Mouse (Mus musculus) left cerebral cortex, adult 8-10 months (tissue): Measurements from ENCODE around the gene Ptprs. TPM values are rescaled to one million over a fixed set of nuclear protein-coding genes. Genes with fewer than 3 reads are reported as not detected.

Experiments
- DNase-seq, 2 experiments: peaks; one replicate each; pipeline ENCODE4 v3.0.0; 2022; ENCODE audit warnings: low spot score in 2 of 2
- total RNA-seq, 4 experiments: library from RNA; stranded (reverse); gene quantifications; 2 replicates each; pipeline ENCODE4 v1.2.4; 2022

Ptprs gene
- total RNA-seq, 4 experiments from 2014 or later = 559 to 588 (median 565) TPM

DNA sequence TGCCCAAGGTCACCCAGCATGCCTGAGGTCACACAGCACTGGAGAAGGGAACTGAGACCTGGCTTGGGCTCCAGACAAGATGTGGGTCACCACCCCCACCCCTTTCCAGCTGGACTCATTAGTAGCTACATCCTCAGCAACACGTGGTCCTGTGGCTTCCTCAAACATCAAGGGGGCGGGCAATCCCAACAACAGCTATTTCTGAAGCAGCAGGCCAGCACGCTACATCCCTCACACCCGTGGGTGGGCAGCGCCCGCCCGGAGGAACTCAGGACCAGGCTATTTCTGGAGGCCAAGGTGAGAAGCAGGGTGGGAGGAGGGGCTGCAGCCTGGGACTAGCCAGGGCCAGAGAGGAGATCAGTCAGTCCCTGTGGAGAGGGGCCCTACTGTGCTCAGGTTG, 7.4 kb downstream of the Ptprs start:
- DNase-seq = peak in 1 of 2 experiments; percentile 77

DNA sequence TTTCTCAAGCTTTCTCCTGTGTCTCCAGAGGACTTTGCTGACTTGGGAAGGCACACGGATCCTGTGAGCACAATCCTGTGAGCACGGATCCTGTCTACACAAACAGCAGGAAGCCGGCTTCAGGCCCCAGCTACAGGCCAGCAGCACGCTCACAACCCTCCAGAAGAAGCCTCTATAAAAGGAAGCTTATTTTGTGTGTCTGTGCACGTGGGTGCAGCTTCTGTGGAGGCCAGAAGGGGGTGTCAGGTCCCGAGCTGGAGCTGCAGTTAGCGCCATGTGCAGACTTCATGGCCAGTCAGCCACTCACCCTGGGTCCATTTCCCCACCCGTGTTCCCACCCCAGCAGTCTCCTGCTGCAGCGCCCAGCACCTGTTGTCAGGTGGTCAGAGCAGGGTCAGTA, 7.9 kb downstream of the Ptprs start:
- DNase-seq = no peak

DNA sequence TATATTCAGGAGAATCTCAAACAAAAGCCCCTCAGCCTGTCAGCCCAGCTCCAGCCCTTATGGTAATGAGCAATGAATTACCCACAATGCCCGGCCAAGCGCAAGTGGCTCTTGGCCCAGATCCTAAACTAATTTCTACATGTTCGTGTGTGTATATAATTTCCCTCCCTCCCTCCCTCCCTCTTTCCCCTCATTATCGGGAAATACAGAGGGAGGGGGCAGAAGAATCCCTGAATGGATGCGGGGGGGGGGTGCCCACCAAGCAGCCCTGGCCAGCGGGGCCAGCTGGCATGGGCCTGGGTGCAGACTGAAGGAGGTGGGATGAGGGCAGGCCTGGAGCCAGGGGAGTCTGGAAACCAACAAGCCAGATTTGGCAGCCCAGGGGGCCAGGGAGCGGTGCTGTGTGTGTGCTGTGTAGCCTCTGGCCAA, 8.8 kb downstream of the Ptprs start:
- peak in 1 of 2 experiments; percentile 70 for DNase-seq

DNA sequence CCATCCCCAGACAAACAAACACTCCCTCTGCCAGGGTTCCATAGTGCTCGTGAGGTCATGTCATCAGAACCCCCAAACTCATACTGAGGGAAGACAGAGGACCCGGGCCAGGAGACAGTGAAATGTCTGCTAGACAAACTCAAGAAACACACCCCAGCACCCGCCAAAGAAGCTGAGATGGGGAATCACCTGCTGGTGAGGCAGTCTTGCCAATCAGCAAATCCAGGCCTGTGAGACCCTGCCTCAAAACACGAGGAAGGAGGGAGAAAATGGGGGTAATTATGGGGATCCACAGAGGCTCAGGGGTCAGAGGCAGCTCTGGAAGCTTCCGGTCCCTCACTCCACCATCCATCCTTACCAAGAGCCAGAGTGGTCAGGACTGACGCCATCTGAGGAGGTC, 9.5 kb downstream of the Ptprs start:
- no peak for DNase-seq

DNA sequence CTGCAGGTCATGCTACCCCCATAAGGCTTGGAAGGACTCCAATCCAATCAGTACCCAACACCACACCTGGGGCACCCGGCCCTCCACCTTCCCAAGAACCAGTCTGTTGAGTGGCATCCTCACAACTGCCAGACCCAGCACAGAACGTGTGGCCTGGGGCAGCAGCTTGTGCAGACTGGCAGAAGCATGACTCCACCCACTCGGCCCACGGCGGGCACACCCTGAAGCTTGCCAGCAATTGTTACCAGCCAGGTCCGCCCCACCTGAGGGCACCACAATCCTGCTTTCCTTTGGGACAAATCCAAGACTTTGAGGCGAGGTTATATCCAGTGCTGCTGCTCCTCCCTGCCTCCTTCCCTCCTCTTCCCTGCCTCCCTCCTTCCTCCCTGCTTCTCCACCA, 11.5 kb downstream of the Ptprs start:
- no peak for DNase-seq

DNA sequence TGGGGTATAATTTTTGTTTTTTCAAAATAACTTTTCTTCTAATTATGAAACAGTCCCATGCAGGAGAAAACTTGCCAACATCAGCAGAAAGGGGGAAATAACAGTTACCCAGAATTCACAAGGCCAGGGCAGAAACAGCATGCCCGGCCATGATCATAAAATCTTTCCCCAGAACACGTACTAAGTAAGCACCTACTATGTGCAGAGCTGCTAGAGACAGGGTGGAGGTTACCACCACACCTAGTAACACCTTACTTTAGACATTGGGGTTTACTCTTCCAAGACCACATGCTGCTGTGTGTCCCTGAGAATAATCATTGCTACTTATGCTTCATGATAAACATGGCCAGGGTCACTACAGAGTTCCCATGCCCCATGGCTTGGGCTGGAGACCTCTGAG, 11.9 kb downstream of the Ptprs start:
- no peak for DNase-seq

DNA sequence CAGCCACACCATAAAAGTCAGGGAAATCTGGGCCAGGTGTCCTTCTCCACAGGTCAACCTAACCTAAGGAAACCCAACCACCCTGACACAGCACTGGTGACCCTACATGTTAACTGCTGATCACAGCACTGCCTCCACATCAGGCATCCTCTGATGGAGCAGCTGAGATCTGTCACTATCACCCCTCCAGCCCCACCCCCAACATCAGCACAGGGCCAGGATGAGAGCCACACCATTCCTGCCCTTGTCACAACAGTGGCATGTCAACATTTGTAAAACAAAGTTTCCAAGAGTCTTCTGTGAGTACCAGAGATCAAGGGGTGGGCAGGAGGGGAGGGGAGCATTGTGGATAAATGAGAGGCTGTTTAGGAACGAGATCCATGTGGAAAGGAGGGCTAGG, 12.8 kb downstream of the Ptprs start:
- DNase-seq = no peak

DNA sequence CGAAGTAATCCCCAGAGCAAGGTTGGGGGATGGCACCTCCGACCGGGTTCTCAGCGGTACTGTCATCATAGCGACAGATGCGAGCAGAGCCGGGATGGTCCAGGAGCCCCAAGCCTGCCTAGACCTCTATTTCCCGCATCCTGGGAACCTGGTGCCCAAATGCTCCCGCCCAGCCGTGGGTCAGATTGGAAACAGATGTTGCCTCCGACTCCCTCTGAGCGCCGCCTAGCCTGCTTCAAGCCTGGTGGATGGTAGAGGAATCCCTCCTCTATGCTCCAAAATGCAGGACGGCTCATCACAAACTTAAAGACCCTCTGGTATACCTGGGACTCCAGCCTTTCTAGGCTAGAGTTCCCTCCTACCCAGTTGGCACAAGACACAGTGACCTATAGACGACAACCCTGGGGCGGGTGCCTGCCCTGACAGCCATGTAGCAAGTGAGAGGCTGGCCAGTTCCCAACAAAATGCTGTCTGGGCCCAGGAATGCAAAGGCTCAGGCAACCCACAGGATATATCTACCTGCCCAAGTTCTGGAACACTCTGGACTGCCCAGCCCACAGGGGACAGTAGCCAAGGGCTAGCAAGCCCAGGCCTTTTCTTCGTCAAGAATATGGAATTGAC, 13.3 kb downstream of the Ptprs start:
- DNase-seq = no peak

DNA sequence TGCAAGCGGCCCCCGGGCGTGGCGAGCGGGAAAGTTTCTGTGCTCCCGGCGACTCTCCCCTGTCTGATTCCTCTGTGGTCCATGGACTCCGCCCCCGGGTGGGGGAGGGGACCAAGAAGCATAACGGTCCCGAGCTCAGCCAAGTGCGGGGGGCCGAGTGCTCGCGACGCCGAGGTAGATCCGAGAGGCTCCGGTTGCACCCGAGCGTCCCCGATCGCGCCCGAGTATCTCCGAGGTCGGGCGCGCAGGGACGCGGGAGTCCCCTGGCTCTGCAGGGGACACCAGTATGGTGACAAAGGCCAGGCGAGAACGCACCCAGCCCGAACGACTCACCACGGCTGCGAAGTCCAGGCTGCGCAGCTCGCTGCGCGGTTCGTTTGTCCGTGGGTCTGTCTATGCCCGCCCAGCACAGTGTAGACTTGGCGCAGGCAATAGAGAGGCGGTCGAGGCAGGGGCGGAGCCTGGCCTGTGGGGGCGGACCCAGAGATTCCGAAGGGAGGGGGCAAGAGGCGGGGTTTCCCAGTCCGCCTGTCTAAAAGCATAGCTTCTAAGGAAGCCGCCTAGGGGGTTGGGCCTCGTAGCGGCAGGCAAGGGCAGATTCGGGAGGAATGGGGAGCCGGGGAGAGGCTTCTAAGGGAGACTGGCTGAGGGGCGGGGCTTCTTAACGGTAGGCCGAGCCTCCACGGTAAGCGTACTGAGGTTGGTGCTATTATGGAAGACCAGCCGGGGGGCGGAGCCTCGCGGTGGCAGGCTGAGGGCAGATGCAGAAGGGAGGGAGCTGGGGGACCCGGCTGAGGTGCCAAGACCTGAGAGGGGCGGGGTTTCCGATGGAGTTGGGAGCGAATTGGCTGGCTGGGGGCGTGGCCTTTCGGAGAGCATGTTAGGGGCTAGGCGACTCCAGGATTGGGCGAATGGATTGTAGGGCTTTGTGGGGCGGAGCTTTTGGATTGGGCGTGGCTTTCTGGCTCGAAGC, 14.2 kb downstream of the Ptprs start:
- peak; percentile 91 to 98 for DNase-seq

DNA sequence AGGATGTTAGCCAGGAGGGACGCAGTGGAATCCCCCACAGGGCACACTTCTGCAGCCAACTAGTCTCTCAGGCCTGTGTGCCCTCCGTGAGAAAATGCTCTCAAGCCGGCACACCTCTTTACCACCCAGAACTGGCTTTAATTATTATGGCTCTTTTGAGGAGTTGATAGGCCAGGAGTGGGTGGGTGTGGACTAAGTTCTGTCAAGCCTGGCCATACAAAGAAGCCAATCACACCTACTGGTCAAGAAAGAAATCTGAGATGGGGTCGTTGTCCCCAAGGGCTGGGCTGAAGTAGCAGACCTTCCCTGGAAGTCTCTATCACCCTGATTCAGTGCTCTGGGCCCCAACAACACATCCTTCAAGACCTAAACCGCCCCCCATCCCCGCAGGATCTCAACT, 15.4 kb downstream of the Ptprs start:
- no peak for DNase-seq

DNA sequence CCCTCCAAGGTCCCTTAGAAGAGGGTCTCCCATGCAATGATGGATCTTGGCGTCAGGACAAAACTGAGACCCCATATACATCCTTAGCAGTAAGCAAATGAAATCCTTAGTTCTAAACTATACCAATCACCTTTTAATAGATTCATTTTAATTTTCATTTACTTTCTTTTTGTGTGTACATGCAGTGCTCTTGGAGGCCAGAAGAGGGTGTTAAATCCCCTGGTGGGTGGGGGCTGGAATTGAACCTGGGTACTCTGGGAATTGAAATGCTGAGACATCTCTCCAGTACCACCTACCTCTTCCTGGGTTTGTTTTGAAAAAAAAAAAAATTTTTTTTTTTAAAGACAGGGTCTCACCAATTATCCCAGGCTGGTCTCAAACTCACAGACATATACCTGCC, 18.8 kb downstream of the Ptprs start:
- DNase-seq = no peak

DNA sequence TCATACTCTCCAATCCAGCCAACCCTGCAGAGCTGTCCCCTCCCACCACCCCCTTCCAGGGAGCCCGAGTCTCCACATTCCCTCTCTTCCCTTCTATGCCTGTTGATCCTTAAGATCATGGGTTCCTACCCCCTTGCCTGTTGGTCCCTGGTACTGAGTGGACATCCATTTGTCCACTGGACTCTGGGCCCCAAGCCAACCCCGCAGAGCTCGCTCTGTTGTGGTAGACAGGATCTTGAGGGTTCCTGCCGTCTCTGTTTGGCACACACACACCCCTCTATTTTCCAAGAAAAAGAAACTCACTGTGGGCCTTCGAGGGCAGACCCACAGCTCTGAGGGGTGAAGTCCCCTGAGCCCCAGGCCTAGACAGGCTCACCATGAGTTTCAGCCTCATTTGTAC, 19.9 kb downstream of the Ptprs start:
- no peak for DNase-seq

DNA sequence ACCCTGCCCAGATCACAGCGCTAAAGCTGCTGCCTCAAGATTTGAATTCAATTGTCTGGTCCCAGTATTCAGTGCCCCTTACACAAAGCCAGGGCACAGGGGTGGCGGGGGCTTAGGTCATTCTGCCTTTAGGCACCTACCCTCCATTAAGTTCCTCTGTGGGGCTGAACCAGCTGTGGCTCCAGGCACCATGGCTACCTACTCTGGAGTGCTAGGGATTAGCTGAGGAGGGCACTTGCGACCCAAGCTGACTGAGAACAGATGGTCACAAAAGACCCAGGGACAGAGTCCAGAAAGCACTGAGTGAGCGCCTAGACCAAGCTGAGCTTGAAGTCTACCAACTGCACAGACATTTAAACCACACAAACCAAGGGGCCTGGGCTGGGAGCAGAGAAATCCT, 22.6 kb downstream of the Ptprs start:
- no peak for DNase-seq

DNA sequence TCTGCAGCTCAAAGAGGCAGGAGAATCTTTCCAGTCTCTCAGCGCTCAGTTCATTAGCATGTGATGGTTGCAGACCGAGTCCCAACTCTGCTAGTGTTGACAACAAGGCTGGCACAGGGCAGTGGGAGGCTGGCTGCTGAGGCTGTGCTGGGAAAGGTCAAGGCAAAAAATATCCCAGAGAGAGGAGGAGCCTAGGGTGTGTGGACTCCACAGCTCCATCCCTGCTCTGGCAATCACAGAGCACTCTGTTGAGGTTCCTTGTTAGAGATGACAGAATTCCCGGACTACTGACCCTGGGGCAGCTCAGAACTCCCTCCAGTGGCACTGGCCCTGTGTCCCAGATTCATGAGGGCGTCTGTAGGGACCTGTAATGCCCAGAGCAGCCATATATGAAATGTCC, 23.0 kb downstream of the Ptprs start:
- peak in 1 of 2 experiments; percentile 59 for DNase-seq

DNA sequence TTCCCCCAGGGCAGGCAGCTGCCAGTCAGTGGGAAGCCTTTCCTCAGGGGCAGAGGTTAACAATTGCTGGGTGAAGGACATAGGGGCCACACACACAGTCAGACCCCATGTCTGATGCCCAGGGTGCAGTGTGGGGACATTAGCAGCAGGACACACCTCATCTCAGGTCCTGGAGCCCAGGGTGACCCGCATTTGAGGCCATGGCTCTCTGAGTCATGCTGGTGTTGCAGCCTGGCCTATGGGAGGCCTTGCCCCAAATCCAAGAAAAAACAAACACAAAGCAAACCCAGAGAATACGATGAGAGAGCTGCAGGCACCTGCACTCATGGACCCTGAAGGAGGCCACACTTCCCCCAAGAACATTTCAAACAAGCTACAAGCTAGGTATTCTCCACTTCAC, 28.6 kb downstream of the Ptprs start:
- no peak for DNase-seq

DNA sequence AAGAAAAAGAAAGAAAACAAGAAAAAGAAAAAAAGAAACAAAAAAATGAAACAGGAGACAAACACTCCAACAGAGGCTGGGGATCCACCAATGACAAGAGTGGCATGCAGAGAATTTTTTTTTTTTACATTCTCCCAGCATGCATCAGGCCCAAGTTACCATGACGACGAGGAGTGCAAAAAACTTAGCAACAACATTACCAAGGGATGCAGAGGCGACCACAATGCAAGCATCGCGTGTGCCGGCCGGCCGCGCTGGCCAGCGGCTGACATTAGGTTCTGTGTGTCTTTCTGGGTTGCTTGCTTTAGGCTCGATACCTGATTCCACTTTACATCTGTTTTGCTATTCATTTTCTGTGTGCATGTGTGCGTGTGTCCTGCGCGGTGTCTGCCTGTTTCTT, 30.9 kb downstream of the Ptprs start:
- peak in 1 of 2 experiments; percentile 69 for DNase-seq

DNA sequence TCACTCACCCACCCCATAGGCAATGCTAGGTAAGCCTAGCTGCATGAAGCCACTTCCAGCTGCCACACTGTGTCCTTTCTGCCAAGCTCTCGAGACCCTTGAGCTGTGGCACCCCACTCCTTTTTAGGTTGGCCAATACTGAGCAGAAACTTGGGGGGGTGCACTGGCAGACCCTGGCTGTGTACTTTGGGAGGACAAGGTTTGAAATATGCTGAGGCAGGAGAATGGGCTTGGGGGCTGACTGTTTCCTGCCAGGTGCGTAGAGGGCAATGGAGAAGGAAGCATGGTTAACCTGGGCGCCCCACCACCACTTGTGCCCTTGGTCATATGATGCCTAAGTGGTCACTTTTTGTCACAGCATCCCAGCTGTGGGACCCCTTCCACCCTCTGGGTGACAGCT, 31.5 kb downstream of the Ptprs start:
- DNase-seq = no peak

DNA sequence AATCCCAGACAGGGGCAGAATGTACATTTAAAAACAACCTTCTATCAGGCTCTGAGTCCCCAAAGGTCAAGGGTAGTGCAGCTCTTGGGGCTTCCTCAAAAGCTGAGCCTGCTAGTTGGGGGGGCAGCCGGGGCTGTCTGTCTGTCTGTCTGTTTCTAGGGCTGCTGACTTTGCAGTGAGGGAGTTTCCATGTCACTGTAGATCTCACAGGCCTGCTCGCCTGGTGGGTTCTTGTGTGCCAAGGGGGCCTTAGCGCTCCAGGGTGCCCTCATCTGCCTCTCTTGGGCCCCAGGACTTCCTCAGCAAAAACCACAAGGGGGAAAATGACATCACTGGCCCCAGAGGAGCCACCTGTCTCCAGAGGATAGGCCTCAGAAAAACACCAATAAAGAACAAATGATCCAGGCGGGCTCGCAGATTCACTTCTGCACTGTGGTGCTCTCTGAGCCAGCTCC, 32.9 kb downstream of the Ptprs start:
- no peak for DNase-seq

DNA sequence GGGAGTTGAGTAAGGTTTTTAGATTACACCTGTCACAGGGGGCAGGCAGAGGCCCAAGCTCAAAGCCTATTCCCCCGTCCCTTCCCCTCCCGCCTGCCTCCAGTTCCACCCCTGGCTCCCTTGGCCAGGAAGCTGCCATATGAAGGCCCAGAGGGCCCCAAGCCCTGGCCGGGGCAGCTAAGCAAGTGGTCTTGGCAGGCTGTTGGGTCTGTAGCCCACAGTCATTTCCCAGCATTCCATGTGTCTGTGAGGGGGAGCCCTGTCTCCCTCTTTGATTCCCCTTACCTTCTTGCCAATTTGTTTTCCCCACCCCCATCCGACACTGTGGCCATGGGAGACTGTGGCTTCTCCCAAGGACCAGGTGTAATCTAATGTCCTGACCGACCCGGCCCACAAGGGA, 34.0 kb downstream of the Ptprs start:
- DNase-seq = no peak

DNA sequence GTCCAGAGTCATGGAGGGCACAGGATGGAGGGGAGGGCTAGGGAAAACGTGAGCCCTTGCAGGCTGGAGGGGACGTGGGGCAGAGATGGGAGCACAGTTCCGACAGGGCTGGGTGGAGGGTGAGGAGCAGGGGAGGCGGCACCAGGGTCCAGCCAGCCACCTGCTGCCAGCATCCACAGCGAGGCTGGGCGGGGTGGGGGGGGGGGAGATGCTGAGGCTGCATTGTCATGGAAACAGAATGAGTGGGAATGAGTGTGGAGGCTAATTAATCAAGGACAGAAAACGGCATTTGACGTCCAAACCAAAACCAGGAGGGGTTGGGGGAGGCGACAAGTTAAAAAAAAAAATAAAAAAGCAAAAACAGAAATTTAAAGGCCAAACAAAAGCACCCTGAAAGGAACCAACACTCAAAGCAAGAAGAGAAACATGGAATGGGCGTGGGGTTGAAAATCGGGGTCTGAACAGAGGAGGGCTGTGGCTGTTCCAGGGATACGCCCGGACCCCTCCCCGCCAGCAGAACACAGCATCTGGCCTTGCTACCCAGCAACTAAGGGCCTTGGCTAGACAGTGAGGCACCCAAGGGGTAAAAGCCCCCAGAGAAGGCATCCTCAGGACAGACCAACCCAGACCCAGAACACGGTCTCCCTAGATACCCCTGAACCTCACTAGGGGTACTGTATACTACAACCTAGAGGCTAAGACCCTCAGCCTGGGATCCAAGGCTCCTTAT, 36.4 kb downstream of the Ptprs start:
- DNase-seq = no peak

DNA sequence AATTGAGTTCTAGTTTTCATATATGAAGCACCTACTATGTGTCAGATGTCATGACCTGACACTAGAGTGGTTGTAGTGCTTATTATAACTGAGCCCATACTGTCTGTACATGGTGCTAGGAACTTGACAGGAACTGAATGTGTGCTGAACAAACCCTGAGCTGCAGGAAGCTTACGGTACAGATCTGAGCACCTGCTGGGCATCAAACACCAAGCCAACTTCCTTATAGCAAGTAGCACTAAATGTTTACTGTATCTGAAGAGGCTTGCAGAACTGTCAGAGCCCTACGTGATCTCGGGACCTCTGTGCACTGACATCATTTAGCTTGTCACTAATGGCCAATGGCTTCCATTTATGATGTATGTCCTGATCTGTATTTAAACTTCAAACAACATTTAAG, 44.7 kb downstream of the Ptprs start:
- DNase-seq = no peak

DNA sequence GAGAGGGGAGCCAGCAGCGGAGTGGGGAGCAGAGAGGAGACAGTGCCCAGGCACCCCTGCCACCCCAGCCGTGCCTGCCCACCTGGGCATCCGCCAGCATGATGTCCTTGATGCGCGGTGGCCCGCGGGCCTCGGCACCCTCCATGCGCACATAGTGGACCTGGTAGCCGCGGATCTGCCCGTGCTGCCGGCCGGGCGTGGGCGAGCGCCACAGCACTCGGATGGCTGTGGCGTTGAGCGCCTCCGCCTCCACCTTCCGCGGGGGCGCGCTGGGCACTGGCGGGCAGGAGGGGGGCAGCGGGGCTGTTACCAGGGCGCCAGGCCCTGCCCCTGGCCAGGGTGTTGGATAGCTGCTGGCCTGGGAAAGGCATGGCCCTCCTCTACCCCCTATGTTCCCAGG, 48.4 kb downstream of the Ptprs start:
- DNase-seq = no peak
